Mouse (Mus musculus): ENCODE measurements around the gene Inpp1.

Inpp1 gene

GRCm38 (mm10) chr1:52816910-52817812 lies at the start of gene Inpp1:
Gene Inpp1 (minus strand): TSS chr1:52817688.
- DNase-seq (ENCODE audit: low spot score), result peak; percentile 75

- DNase-seq (ENCODE audit: low spot score), result no peak
Observed at GRCm38 (mm10) chr1:52866007-52866406, 48.5 kb upstream of the Inpp1 start.

- DNase-seq (ENCODE audit: low spot score), result no peak
Observed at GRCm38 (mm10) chr1:52864220-52864619, 46.7 kb upstream of the Inpp1 start.

- DNase-seq (ENCODE audit: low spot score), result no peak
Observed at GRCm38 (mm10) chr1:52855904-52856601, 38.6 kb upstream of the Inpp1 start.

- peak; percentile 52 for DNase-seq (ENCODE audit: low spot score)
Observed at GRCm38 (mm10) chr1:52854029-52854428, 36.5 kb upstream of the Inpp1 start.

- DNase-seq (ENCODE audit: low spot score), result no peak
Observed at GRCm38 (mm10) chr1:52849422-52849821, 31.9 kb upstream of the Inpp1 start.

- no peak for DNase-seq (ENCODE audit: low spot score)
Observed at GRCm38 (mm10) chr1:52846556-52846955, 29.1 kb upstream of the Inpp1 start.

- peak; percentile 100 for DNase-seq (ENCODE audit: low spot score)
Observed at GRCm38 (mm10) chr1:52844782-52845665, 27.5 kb upstream of the Inpp1 start, which contains the start of gene Hibch. Gene Hibch (plus strand): TSS chr1:52844929.

- DNase-seq (ENCODE audit: low spot score), result no peak
Observed at GRCm38 (mm10) chr1:52844354-52844753, 26.9 kb upstream of the Inpp1 start.

- no peak for DNase-seq (ENCODE audit: low spot score)
Observed at GRCm38 (mm10) chr1:52839099-52839498, 21.6 kb upstream of the Inpp1 start.

GRCm38 (mm10) chr1:52817813-52818147 lies 292 bp upstream of the Inpp1 start:
- no peak for DNase-seq (ENCODE audit: low spot score)

GRCm38 (mm10) chr1:52816232-52816891 lies 1.1 kb downstream of the Inpp1 start:
- no peak for DNase-seq (ENCODE audit: low spot score)

GRCm38 (mm10) chr1:52808456-52808855 lies 9.0 kb downstream of the Inpp1 start:
- DNase-seq (ENCODE audit: low spot score), result no peak

GRCm38 (mm10) chr1:52805041-52805440 lies 12.4 kb downstream of the Inpp1 start:
- DNase-seq (ENCODE audit: low spot score), result no peak

- no peak for DNase-seq (ENCODE audit: low spot score)
Observed at GRCm38 (mm10) chr1:52802406-52802975, 15.0 kb downstream of the Inpp1 start.

GRCm38 (mm10) chr1:52801651-52802050 lies 15.8 kb downstream of the Inpp1 start:
- no peak for DNase-seq (ENCODE audit: low spot score)

- DNase-seq (ENCODE audit: low spot score), result peak; percentile 79
Observed at GRCm38 (mm10) chr1:52800340-52800740, 17.1 kb downstream of the Inpp1 start.

- DNase-seq (ENCODE audit: low spot score), result no peak
Observed at GRCm38 (mm10) chr1:52799772-52800171, 17.7 kb downstream of the Inpp1 start.

GRCm38 (mm10) chr1:52799056-52799726 lies 18.3 kb downstream of the Inpp1 start:
- DNase-seq (ENCODE audit: low spot score), result peak; percentile 76

- no peak for DNase-seq (ENCODE audit: low spot score)
Observed at GRCm38 (mm10) chr1:52795927-52796326, 21.6 kb downstream of the Inpp1 start.

GRCm38 (mm10) chr1:52793692-52794091 lies 23.8 kb downstream of the Inpp1 start:
- peak; percentile 13 for DNase-seq (ENCODE audit: low spot score)
